Mouse (Mus musculus) cerebellum, adult 11-12 months (tissue): Measurements from ENCODE around the gene Taok3.
A peak's percentile ranks its signal among the peaks of the same experiment; 100 is the strongest.

Experiments used
- DNase-seq: peaks from one replicate; pipeline ENCODE4 v3.0.0; 2022

Gene Taok3

GRCm38 (mm10) chr5:117306826-117307225 is 186.9 kb downstream of the Taok3 start:
- DNase-seq = no peak

GRCm38 (mm10) chr5:117307699-117308098 is 187.8 kb downstream of the Taok3 start:
- DNase-seq = no peak

- no peak for DNase-seq
These were observed 193.5 kb downstream of the Taok3 start for GRCm38 (mm10) chr5:117313420-117313819.

- no peak for DNase-seq
These were observed 194.0 kb downstream of the Taok3 start for GRCm38 (mm10) chr5:117313909-117314308.

- DNase-seq = no peak
These were observed 194.9 kb downstream of the Taok3 start for GRCm38 (mm10) chr5:117314587-117315428.

GRCm38 (mm10) chr5:117318741-117319629 is 199.1 kb downstream of the Taok3 start, which contains the start of gene Vsig10:
TSS of gene Vsig10 (plus strand) at chr5:117319083.
- peak; percentile 45 for DNase-seq

GRCm38 (mm10) chr5:117323751-117324150 is 203.8 kb downstream of the Taok3 start:
- no peak for DNase-seq
